Mouse (Mus musculus) embryonic facial prominence, embryonic 10.5 days (tissue): ENCODE measurements around the gene Dusp16. TPM values are rescaled to one million over a fixed set of nuclear protein-coding genes. Genes with fewer than 3 reads are reported as not detected.

Experiments used
- DNase-seq: peaks from one replicate; pipeline ENCODE4 v3.0.0-alpha.2; 2017; ENCODE audit warnings: low spot score
- H3K27ac ChIP-seq: fragments of 300-500 bp; sonication (generic); replicated peaks from 2 replicates; pipeline ENCODE4 v1.5.1; 2016; ENCODE audit warnings: mild to moderate bottlenecking
- H3K27me3 ChIP-seq: fragments of 300-500 bp; sonication (generic); replicated peaks from 2 replicates; pipeline ENCODE4 v1.6.1; 2016; ENCODE audit warnings: low read depth, mild to moderate bottlenecking; ENCODE audit not compliant: poor library complexity, severe bottlenecking
- H3K36me3 ChIP-seq: fragments of 300-500 bp; sonication (generic); replicated peaks from 2 replicates; pipeline ENCODE4 v1.6.1; 2016; ENCODE audit warnings: mild to moderate bottlenecking, moderate library complexity
- H3K4me1 ChIP-seq: fragments of 300-500 bp; sonication (generic); 2 replicates; pipeline ENCODE4 v1.6.1; 2016
- H3K4me3 ChIP-seq: fragments of 300-500 bp; sonication (generic); 2 replicates; pipeline ENCODE4 v1.5.1; 2016; ENCODE audit warnings: mild to moderate bottlenecking, moderate library complexity
- H3K9me3 ChIP-seq: fragments of 300-500 bp; sonication (generic); 2 replicates; pipeline ENCODE4 v1.6.1; 2016; ENCODE audit warnings: mild to moderate bottlenecking
- WGBS: fragments of 180-500 bp; shearing (Covaris S2); methylation state at CpG from one replicate; pipeline ENCODE4 v1.1.7; 2016; 5-methylcytosine and 5-hydroxymethylcytosine counted together
- polyA plus RNA-seq: library from polyadenylated mRNA; unstranded; fragments of >200 nt; fragmentation: Nextera tagmentation; extraction: Ambion mirVana; gene quantifications from 2 replicates; pipeline ENCODE4 v1.2.1, GENCODE M21; 2016

The Dusp16 gene
- polyA plus RNA-seq, 1 experiment from 2014 or later: 11.9 TPM

GRCm38 (mm10) chr6:134807794-134808193 is 15.4 kb upstream of the Dusp16 start:
- H3K4me1 ChIP-seq: no peaks in the 10 kb centered on the region
- no peak for DNase-seq
- no peak overlapping the region for H3K4me3 ChIP-seq
- H3K27me3 ChIP-seq: no peaks in the 10 kb centered on the region
- WGBS: 89% methylated on average over 11 of the region's 11 CpGs
- no peaks in the 10 kb centered on the region for H3K36me3 ChIP-seq
- no peak overlapping the region for H3K27ac ChIP-seq
- no peaks in the 10 kb centered on the region for H3K9me3 ChIP-seq

DNA sequence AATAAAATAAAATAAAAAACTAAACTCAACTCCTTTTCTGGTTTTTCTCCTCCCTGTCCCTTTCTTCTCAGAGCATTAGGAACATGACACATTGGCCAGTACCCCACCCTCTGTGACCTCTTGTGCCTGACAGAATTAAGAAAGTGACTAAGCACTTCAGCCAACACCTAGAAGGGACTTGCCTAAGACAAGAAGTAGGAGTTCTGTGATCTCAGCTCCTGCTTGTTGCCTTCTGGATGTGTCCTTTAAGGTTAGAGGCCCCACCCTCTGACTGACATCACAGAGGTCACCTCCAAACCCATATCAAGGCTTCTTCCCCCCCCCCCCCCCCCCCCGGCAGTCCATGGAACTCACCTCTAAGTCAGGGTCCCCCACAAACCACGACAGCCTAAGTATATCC is 14.7 kb upstream of the Dusp16 start:
- 64% methylated on average over 2 of the region's 2 CpGs for WGBS
- Histone ChIP-seq H3K9me3 (no peaks in the 10 kb centered on the region), H3K4me3 (no peak overlapping the region), H3K27ac (no peak overlapping the region), H3K27me3 (no peaks in the 10 kb centered on the region), H3K4me1 (no peaks in the 10 kb centered on the region), H3K36me3 (no peaks in the 10 kb centered on the region)
- DNase-seq: no peak

DNA sequence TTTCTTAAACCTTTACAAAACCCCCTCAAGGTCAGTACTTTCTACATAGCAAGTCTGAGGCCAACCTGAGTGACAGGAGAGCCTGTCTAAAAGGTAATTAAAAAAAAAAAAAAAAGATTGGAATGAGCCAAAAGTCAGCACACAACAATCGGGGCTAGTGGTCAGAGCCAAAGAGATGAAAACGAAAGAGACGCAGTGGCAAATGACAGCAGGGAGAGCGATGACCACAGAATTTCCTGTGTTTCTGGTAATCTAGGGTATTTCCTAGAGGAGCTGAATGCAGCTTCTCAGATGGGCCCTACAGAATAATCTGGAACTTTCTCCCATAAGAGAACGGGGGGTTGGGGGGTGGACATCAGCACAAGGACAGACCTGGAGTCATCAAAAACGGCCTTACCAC is 13.7 kb upstream of the Dusp16 start:
- WGBS: 90% methylated on average over 6 of the region's 6 CpGs
- H3K36me3 ChIP-seq: no peaks in the 10 kb centered on the region

DNA sequence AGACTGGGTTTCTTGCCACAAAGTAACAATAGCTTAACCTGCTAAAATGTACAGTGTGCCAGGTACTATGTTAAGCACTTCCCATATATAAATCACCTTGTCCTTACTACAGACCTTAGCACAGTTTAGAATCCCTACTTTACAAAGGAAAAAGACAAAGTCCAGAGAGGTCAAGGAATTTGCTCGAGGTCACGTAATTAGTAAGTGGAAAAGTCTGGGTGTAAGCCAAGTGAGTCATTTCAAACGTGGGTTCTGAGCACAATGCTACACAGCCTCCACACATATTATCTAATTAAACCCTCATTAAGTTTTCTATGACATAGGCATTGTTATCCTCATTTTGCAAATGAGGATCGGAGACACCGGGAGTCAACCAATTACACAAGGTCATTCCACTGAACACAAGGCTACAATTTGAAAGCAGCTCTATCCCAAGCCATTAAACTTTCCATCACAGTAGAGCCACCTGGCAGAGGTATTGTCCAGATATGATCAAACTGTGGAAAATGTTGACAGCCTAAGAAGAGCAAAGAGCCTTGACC is 12.4 kb upstream of the Dusp16 start:
- WGBS: 72% methylated on average over 5 of the region's 5 CpGs
- Histone ChIP-seq H3K27me3 (no peaks in the 10 kb centered on the region), H3K4me1 (peaks cover 8% of the 10 kb centered on the region; the same call in 1 of the 2 replicates), H3K27ac (no peak overlapping the region), H3K4me3 (no peak overlapping the region), H3K36me3 (no peaks in the 10 kb centered on the region), H3K9me3 (no peaks in the 10 kb centered on the region)
- DNase-seq: no peak

More for the DNA sequence above, 13.7 kb upstream of the Dusp16 start:
- Histone ChIP-seq H3K4me1 (peaks cover 7% of the 10 kb centered on the region; the same call in 1 of the 2 replicates), H3K27me3 (no peaks in the 10 kb centered on the region), H3K9me3 (no peaks in the 10 kb centered on the region), H3K4me3 (no peak overlapping the region), H3K27ac (no peak overlapping the region)
- DNase-seq: no peak

DNA sequence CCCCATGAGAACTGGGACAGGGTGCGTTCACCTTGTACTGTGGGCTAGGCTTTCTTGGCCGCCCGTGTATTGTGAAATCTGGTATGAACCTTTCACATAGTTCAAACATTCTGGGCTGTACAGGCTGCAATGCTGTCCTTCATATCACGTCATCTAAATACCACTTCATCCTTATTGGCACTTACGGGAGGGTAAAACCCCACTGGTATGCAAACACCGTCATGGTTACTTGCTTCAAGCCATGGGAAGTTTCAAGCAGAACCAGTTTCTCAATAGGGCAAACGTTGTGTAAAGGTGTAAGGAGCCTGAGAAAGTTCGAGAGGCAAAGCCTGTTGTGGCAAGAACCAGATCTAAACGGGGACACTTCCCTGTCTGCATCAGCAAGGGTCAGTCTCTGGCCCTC is 10.2 kb upstream of the Dusp16 start:
- Histone ChIP-seq H3K36me3 (no peaks in the 10 kb centered on the region), H3K27me3 (no peaks in the 10 kb centered on the region), H3K4me3 (no peak overlapping the region), H3K27ac (no peak overlapping the region), H3K4me1 (peaks cover 8% of the 10 kb centered on the region; the same call in 1 of the 2 replicates), H3K9me3 (no peaks in the 10 kb centered on the region)
- no peak for DNase-seq
- 75% methylated on average over 9 of the region's 9 CpGs for WGBS

GRCm38 (mm10) chr6:134801483-134801882 is 9.1 kb upstream of the Dusp16 start:
- Histone ChIP-seq H3K36me3 (no peaks in the 10 kb centered on the region), H3K4me1 (peaks cover 8% of the 10 kb centered on the region; the same call in 1 of the 2 replicates), H3K27me3 (no peaks in the 10 kb centered on the region), H3K4me3 (no peak overlapping the region), H3K27ac (no peak overlapping the region), H3K9me3 (no peaks in the 10 kb centered on the region)
- DNase-seq: no peak
- 68% methylated on average over 1 of the region's 1 CpGs for WGBS

- H3K9me3 ChIP-seq: no peaks in the 10 kb centered on the region
- peaks cover 14% of the 10 kb centered on the region; the same call in 1 of the 2 replicates for H3K4me1 ChIP-seq
- DNase-seq: no peak
- H3K27me3 ChIP-seq: peaks cover 12% of the 10 kb centered on the region
- no peak overlapping the region for H3K27ac ChIP-seq
- 92% methylated on average over 10 of the region's 10 CpGs for WGBS
- H3K4me3 ChIP-seq: no peak overlapping the region
- no peaks in the 10 kb centered on the region for H3K36me3 ChIP-seq
Measured at GRCm38 (mm10) chr6:134796297-134796696, 3.9 kb upstream of the Dusp16 start.

DNA sequence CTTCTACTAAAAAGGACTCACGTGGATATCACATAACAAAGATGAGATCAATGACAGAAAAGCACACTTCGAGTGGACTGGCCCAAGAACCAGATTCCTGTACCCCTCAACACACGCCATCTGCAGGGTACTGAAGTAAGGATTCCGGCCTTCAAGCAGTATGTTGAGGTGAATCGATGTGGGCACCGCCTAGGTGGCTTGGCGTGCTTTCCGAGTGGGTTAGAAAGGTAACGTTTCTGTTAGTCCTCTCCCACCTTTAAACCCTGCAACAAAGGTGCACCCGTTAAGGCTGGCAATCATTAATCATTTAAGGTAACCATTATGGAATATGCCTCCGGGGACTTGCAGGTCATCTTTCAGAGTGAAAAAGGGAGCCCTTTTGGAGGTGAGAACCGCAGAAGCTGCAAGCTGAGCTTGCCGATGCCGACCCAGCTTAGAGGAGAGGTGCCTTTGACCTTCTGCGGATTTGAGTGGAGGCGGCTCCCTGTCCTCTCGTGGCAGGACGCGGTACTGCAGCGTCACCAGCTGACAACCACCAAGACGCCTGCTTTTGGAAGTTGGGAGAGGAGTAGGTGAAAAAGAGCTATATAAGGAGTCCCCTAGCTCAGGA is 1.6 kb upstream of the Dusp16 start:
- Histone ChIP-seq H3K4me3 (peak overlapping the region; percentile 37), H3K9me3 (no peaks in the 10 kb centered on the region), H3K4me1 (peaks cover 28% of the 10 kb centered on the region), H3K36me3 (no peaks in the 10 kb centered on the region), H3K27ac (no peak overlapping the region), H3K27me3 (peaks cover 12% of the 10 kb centered on the region)
- peak; percentile 89 for DNase-seq
- 11% methylated on average over 21 of the region's 21 CpGs for WGBS

GRCm38 (mm10) chr6:134793046-134793806 is 801 bp upstream of the Dusp16 start:
- no peak for DNase-seq
- Histone ChIP-seq H3K36me3 (no peaks in the 10 kb centered on the region), H3K9me3 (no peaks in the 10 kb centered on the region), H3K27me3 (peaks cover 12% of the 10 kb centered on the region), H3K27ac (peak overlapping the region; percentile 95), H3K4me1 (peaks cover 29% of the 10 kb centered on the region), H3K4me3 (peak overlapping the region; percentile 74)
- 37% methylated on average over 21 of the region's 21 CpGs for WGBS

DNA sequence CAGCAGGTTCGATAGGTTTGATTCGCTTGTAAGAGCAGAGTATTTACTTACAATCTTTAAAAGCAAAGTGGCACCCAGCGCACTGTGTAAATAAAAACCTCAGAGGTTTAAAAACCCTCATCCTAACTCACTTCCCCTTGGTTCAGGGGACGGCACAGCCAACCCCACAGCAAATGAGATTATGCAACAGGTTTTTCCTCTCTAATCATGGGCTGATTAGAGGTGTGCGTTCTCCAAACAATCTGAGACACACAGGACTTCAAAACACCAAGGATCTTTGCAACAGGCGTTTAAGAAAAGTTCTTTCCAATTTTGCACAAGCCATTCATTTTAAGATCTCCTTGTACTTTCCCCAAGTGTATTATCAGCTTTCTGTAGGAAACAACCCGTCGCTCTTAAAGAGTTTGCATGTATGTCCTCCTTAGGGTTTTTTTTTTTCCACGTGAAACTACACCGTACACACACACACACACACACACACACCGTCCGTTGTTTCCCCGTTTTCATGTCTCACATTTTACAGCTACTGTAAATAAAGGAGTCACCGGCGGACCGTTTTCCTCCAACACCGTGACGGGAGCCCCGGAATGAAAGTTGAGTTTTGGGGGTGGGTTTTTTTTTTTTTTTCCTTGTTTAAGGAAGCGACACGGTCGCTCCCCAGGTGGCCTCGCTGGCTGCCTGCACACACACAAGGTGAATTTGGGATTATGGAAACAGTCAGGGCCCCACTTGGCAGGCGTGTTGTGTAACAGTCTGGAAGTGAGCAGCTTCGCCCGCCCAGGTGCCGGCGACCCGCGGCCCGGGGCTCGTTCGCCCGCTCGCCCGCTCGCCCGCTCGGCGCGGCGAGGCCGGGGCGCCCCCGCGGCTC is 940 bp downstream of the Dusp16 start:
- peak; percentile 24 for DNase-seq
- peaks cover 29% of the 10 kb centered on the region for H3K4me1 ChIP-seq
- H3K36me3 ChIP-seq: no peaks in the 10 kb centered on the region
- peak overlapping the region; percentile 74 for H3K4me3 ChIP-seq
- 3% methylated on average over 46 of the region's 46 CpGs for WGBS
- H3K27me3 ChIP-seq: peaks cover 12% of the 10 kb centered on the region
- H3K27ac ChIP-seq: peak overlapping the region; percentile 95
- no peaks in the 10 kb centered on the region for H3K9me3 ChIP-seq

DNA sequence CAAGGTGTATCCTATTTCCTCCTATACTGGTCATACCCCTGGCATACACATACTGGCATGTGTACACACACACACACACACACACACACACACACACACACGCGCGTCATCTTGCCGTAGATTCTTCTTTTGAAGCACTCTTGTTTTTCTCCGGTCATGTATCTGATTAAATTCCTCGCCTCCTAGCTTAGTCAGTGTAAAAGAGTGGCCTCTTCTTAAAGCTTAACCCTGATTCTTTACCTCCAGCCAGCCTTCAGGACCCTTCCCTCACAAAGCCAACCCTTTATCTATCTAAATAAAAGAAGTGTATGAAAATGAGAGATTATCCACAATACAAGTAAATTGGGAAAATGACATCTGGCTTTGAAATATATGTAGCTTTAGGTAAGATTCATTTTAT is 3.3 kb downstream of the Dusp16 start:
- Histone ChIP-seq H3K36me3 (no peaks in the 10 kb centered on the region), H3K27me3 (peaks cover 10% of the 10 kb centered on the region), H3K27ac (no peak overlapping the region), H3K4me1 (peaks cover 29% of the 10 kb centered on the region), H3K9me3 (no peaks in the 10 kb centered on the region), H3K4me3 (no peak overlapping the region)
- no peak for DNase-seq
- 83% methylated on average over 6 of the region's 6 CpGs for WGBS

DNA sequence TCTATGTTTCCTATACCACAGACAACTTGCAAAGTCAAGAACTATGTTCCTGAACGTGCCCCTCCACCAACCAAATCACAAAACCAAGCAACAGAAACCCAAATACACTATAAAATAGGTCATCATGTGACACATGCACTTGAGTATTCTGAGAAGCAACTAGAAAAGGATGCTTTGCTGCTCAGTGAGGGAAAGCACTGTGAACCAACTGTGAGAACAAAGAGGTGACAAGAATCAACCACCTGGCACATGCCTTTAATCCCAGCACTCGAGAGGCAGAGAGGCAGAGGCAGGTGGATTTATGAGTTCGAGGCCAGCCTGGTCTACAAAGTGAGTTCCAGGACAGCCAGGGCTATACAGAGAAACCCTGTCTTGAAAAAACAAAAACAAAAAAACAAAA is 6.0 kb downstream of the Dusp16 start:
- H3K4me1 ChIP-seq: peaks cover 18% of the 10 kb centered on the region
- no peak overlapping the region for H3K27ac ChIP-seq
- H3K27me3 ChIP-seq: no peaks in the 10 kb centered on the region
- DNase-seq: no peak
- H3K36me3 ChIP-seq: 0 out of 2 replicates have a peak, but pooled peaks cover 3% of the 10 kb centered on the region
- H3K4me3 ChIP-seq: no peak overlapping the region
- 82% methylated on average over 3 of the region's 3 CpGs for WGBS
- H3K9me3 ChIP-seq: no peaks in the 10 kb centered on the region
